Comparison of ENCODE assay signal across 15 mouse cellular contexts in the genomic region with DNA sequence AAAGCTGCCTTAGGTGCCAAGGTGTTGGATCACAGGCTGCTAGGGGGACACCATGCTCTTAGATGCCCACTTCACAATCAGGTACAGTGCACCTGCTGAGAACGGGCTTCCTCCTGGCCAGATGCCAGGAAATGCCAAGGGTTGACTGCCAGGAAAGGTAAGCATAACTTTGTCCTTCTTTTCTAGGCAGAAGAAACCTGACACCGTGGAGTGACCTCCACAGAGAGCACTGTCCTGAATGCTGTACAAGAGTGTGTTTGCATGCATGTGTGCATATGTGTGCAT. TPM values are rescaled to one million over a fixed set of nuclear protein-coding genes. Genes with fewer than 3 reads are reported as not detected.
DNase-seq lines count a peak whose midpoint lies in the region; ATAC-seq and TF ChIP-seq lines count a peak whose summit lies in the region.
"Had no signal": no experiment of that assay in that cellular context is flagged by ENCODE, and none has a peak within 500 bp of the region (broad histone marks: within the 10 kb centered on the region; RNA-seq: fewer than 3 reads in every experiment).

No protein-coding gene starts in this region.

- TF ChIP-seq RAD21 in MEL (IDR thresholded peaks at IDR 0.05; ENCODE audit: low read depth, low read length), result no peak

- no peak for DNase-seq in heart, postnatal 10 days
- no peak for DNase-seq in MEL (ENCODE audit: low read depth, low spot score)
- DNase-seq in large intestine, adult 2 months (ENCODE audit: low read depth, low spot score), result peak; percentile 27
- peak; percentile 40 for DNase-seq in lung, postnatal 10 days
- no peak for DNase-seq in adrenal gland, postnatal 10 days
- DNase-seq in natural killer cell, adult 2 months (ENCODE audit: low spot score in 2 of 2), result no peak
- DNase-seq: cerebellum, adult 9-10 months; right cerebral cortex, postnatal 25 days; thymus, postnatal 25 days had no signal

- no peak for TF ChIP-seq POLR2A in MEL (IDR thresholded peaks at IDR 0.05; ENCODE audit: control insufficient read depth in 1 of 2, insufficient read depth in 1 of 2, low read depth in 1 of 2, low read length in 2 of 2, poor library complexity in 1 of 2)

- H3K9ac ChIP-seq in heart, embryonic 13.5 days, result no peak overlapping the region
- no peak overlapping the region for H3K9ac ChIP-seq in MEL (ENCODE audit: control insufficient read depth, low read depth, low read length, poor library complexity, severe bottlenecking)
- H3K9ac ChIP-seq: liver, embryonic 15.5 days; midbrain, embryonic 13.5 days had no signal

- H3K27me3 ChIP-seq in heart, embryonic 13.5 days (replicated peaks), result peaks cover 10% of the 10 kb centered on the region; the same call in 1 of the 2 replicates
- no peaks in the 10 kb centered on the region for H3K27me3 ChIP-seq in MEL (ENCODE audit: control insufficient read depth in 1 of 2, insufficient read depth in 2 of 2, low read length in 2 of 2)
- H3K27me3 ChIP-seq: liver, embryonic 15.5 days; midbrain, embryonic 13.5 days had no signal

- no peak for TF ChIP-seq EP300 in MEL (IDR thresholded peaks at IDR 0.05; ENCODE audit: low read depth in 1 of 2, low read length in 2 of 2)

- H3K9me3 ChIP-seq in heart, embryonic 13.5 days, result no peaks in the 10 kb centered on the region
- H3K9me3 ChIP-seq in MEL (replicated peaks; ENCODE audit: insufficient read depth, low read length), result no peaks in the 10 kb centered on the region
- H3K9me3 ChIP-seq: liver, embryonic 15.5 days; midbrain, embryonic 13.5 days had no signal

- H3K36me3 ChIP-seq in heart, embryonic 13.5 days, result no peaks in the 10 kb centered on the region
- peaks cover 0 to 2% of the 10 kb centered on the region in 2 experiments; a peak in 1 of 4 replicates for H3K36me3 ChIP-seq in MEL (ENCODE audit: control insufficient read depth in 1 of 2, insufficient read depth in 2 of 2, low read length in 2 of 2)
- H3K36me3 ChIP-seq: liver, embryonic 15.5 days had no signal

- peak overlapping the region; percentile 25; the same call in 1 of the 2 replicates for H3K27ac ChIP-seq in heart, embryonic 13.5 days (replicated peaks)
- no peak overlapping the region for H3K27ac ChIP-seq in MEL (ENCODE audit: control insufficient read depth, low read depth, low read length)
- H3K27ac ChIP-seq: hindbrain, postnatal 0 days; liver, embryonic 15.5 days; midbrain, embryonic 13.5 days had no signal

- intact Hi-C loops in heart, postnatal 10 days (cut with DNase I), result loop anchor here (5.0 to 10.0 kb wide), 3 partner anchors 438 to 821 kb away; partner anchors contain the start of gene Disc1

- no peak overlapping the region for H3K4me2 ChIP-seq in heart, embryonic 13.5 days
- H3K4me2 ChIP-seq: liver, embryonic 15.5 days; midbrain, embryonic 13.5 days had no signal

- H3K4me1 ChIP-seq in heart, embryonic 13.5 days, result peaks cover 43% of the 10 kb centered on the region
- H3K4me1 ChIP-seq in MEL (ENCODE audit: control insufficient read depth in 1 of 2, insufficient read depth in 2 of 2, low read length in 2 of 2), result peaks cover 0 to 12% of the 10 kb centered on the region in 2 experiments; a peak in 2 of 4 replicates

- no peaks in the 10 kb centered on the region for H3K79me2 ChIP-seq in MEL (ENCODE audit: control insufficient read depth, insufficient read depth, low read length, poor library complexity)

- TF ChIP-seq CTCF in MEL (IDR thresholded peaks at IDR 0.05 in 2 of 3, conservative IDR thresholded peaks at IDR 0.05 in 1 of 3; ENCODE audit: control insufficient read depth in 1 of 3, insufficient read depth in 1 of 3, low read depth in 2 of 3, low read length in 3 of 3, poor library complexity in 1 of 3, severe bottlenecking in 1 of 3), result no peak

- 63% methylated on average over 2 of the region's 2 CpGs for WGBS in heart, embryonic 13.5 days
- WGBS in large intestine, adult 2 months, result 22% methylated on average over 2 of the region's 2 CpGs

- ATAC-seq in heart, embryonic 13.5 days (ENCODE audit: extremely low read depth, insufficient number of reproducible peaks, low FRiP score, low TSS enrichment), result no peak
- no peak for ATAC-seq in megakaryocyte-erythroid progenitor cell, adult 5-6 weeks (replicated peaks; ENCODE audit: low FRiP score, low TSS enrichment, poor library complexity, severe bottlenecking)
- ATAC-seq: hindbrain, postnatal 0 days; midbrain, embryonic 13.5 days had no signal

- H3K4me3 ChIP-seq in heart, embryonic 13.5 days, result no peak overlapping the region
- H3K4me3 ChIP-seq in MEL (ENCODE audit: control insufficient read depth in 1 of 2, insufficient read depth in 1 of 2, low read depth in 2 of 2, low read length in 2 of 2), result no peak overlapping the region
- H3K4me3 ChIP-seq: layer of hippocampus, adult 2 months; liver, embryonic 15.5 days; midbrain, embryonic 13.5 days had no signal

TF ChIP-seq in MEL, 35 proteins besides CTCF, POLR2A, EP300 and RAD21:
- TF ChIP-seq MYB (IDR thresholded peaks at IDR 0.05; ENCODE audit: low read depth, low read length) (no peak), TAL1 (IDR thresholded peaks at IDR 0.05; ENCODE audit: low read length) (0 out of 2 replicates have a peak, but pooled peaks have one; percentile 8), CHD1 (IDR thresholded peaks at IDR 0.05; ENCODE audit: low read depth, low read length) (no peak)

RNA-seq across cellular contexts. Expression of gene Pcnx2, which starts 24.9 kb away (rescaled TPM):
- 0.07 and 0.08 TPM in 2 replicates for polyA plus RNA-seq in heart, embryonic 13.5 days (2015; fragmentation: Nextera tagmentation; extraction: Ambion mirVana)
- total RNA-seq in heart, postnatal 10 days (2021), result under 1 TPM; 0.45 TPM
- not detected in 2 replicates for total RNA-seq in MEL (2012; rRNA removed)
- polyA plus RNA-seq in MEL (2012; ENCODE audit: insufficient read depth in 1 of 2, insufficient read length in 2 of 2, low read depth in 1 of 2, low replicate concordance in 2 of 2, missing spikeins in 1 of 2), result under 1 TPM in 1 of 2 experiments, not detected in 1; 0.04 TPM
- polyA plus RNA-seq in large intestine, adult 2 months (2012; rRNA removed), result 0.16 and 0.20 TPM in 2 replicates
- not detected in 2 replicates for total RNA-seq in megakaryocyte-erythroid progenitor cell, adult 5-6 weeks (2014; fragmentation: Nextera tagmentation)
- not detected in 2 replicates for total RNA-seq in megakaryocyte-erythroid progenitor cell, adult 5-6 weeks (2017)
- under 1 TPM; 0.45 to 0.97 TPM for total RNA-seq in adrenal gland, postnatal 10 days (2021)

RNA-seq across cellular contexts. Expression of gene Map3k21, which starts 37.1 kb away (rescaled TPM):
- 0.23 and 0.28 TPM in 2 replicates for polyA plus RNA-seq in heart, embryonic 13.5 days (2015; fragmentation: Nextera tagmentation; extraction: Ambion mirVana)
- total RNA-seq in heart, postnatal 10 days (2021), result under 1 TPM; 0.26 to 0.27 TPM
- not detected in 2 replicates for total RNA-seq in MEL (2012; rRNA removed)
- not detected for polyA plus RNA-seq in MEL (2012; ENCODE audit: insufficient read depth in 1 of 2, insufficient read length in 2 of 2, low read depth in 1 of 2, low replicate concordance in 2 of 2, missing spikeins in 1 of 2)
- 9.9 and 17.1 TPM in 2 replicates for polyA plus RNA-seq in large intestine, adult 2 months (2012; rRNA removed)
- total RNA-seq in megakaryocyte-erythroid progenitor cell, adult 5-6 weeks (2014; fragmentation: Nextera tagmentation), result not detected in 2 replicates
- not detected in 2 replicates for total RNA-seq in megakaryocyte-erythroid progenitor cell, adult 5-6 weeks (2017)
- 1 to 10 TPM; 1.1 TPM for total RNA-seq in adrenal gland, postnatal 10 days (2021)

Comparison
In these comparisons a context has a peak if more than half of its experiments do, and no peak if none do; other contexts are left out.
1. DNase-seq: peak in large intestine, adult 2 months (single experiment) and lung, postnatal 10 days (single experiment); none in heart, postnatal 10 days (0 of 2), MEL (single experiment), adrenal gland, postnatal 10 days (single experiment) and natural killer cell, adult 2 months (0 of 2).